ENCODE assay signal across 11 mouse cellular contexts in genomic region chr11:35977096-35977495, GRCm38 (mm10). TPM values are rescaled to one million over a fixed set of nuclear protein-coding genes. Genes with fewer than 3 reads are reported as not detected.
DNase-seq lines count a peak whose midpoint lies in the region; ATAC-seq and TF ChIP-seq lines count a peak whose summit lies in the region.
"Had no signal": no experiment of that assay in that cellular context is flagged by ENCODE, and none has a peak within 500 bp of the region (broad histone marks: within the 10 kb centered on the region; RNA-seq: fewer than 3 reads in every experiment).

No protein-coding gene starts in this region.

- H3K4me3 ChIP-seq in layer of hippocampus, adult 2 months, result peak overlapping the region; percentile 1; the same call in 1 of the 2 replicates
- H3K4me3 ChIP-seq in embryonic facial prominence, embryonic 13.5 days, result no peak overlapping the region
- peak overlapping the region; percentile 23 for H3K4me3 ChIP-seq in hindbrain, embryonic 10.5 days
- 0 out of 2 replicates have a peak overlapping the region, but pooled peaks have one; percentile 69 for H3K4me3 ChIP-seq in midbrain, embryonic 14.5 days (replicated peaks; ENCODE audit: low read depth, low read length)
- H3K4me3 ChIP-seq: embryonic facial prominence, embryonic 12.5 days had no signal

- peaks cover 53% of the 10 kb centered on the region for H3K27me3 ChIP-seq in embryonic facial prominence, embryonic 13.5 days
- H3K27me3 ChIP-seq in hindbrain, embryonic 10.5 days (ENCODE audit: insufficient read depth, poor library complexity, severe bottlenecking), result peaks cover 31% of the 10 kb centered on the region
- H3K27me3 ChIP-seq in midbrain, embryonic 14.5 days (ENCODE audit: control insufficient read depth, insufficient read depth, low read length), result no peaks in the 10 kb centered on the region

- H3K36me3 ChIP-seq in embryonic facial prominence, embryonic 13.5 days, result no peaks in the 10 kb centered on the region
- no peaks in the 10 kb centered on the region for H3K36me3 ChIP-seq in hindbrain, embryonic 10.5 days
- H3K36me3 ChIP-seq in midbrain, embryonic 14.5 days (ENCODE audit: control insufficient read depth, insufficient read depth, low read length), result no peaks in the 10 kb centered on the region
- H3K36me3 ChIP-seq: embryonic facial prominence, embryonic 12.5 days had no signal

- peak overlapping the region; percentile 89 for H3K27ac ChIP-seq in layer of hippocampus, adult 2 months
- no peak overlapping the region for H3K27ac ChIP-seq in embryonic facial prominence, embryonic 13.5 days
- peak overlapping the region; percentile 30 for H3K27ac ChIP-seq in hindbrain, embryonic 10.5 days
- H3K27ac ChIP-seq in midbrain, embryonic 14.5 days (replicated peaks; ENCODE audit: low read depth, low read length), result peak overlapping the region; percentile 45
- H3K27ac ChIP-seq: embryonic facial prominence, embryonic 12.5 days had no signal

- no peak for TF ChIP-seq CTCF in layer of hippocampus, adult 2 months (conservative IDR thresholded peaks at IDR 0.05)

- no peak for ATAC-seq in embryonic facial prominence, embryonic 13.5 days (ENCODE audit: insufficient number of reproducible peaks, insufficient read depth, low FRiP score, low TSS enrichment, low read depth)
- no peak for ATAC-seq in midbrain, embryonic 14.5 days (ENCODE audit: low FRiP score, low TSS enrichment)

- peak overlapping the region; percentile 29; the same call in 1 of the 2 replicates for H3K4me2 ChIP-seq in embryonic facial prominence, embryonic 13.5 days
- H3K4me2 ChIP-seq in midbrain, embryonic 14.5 days (ENCODE audit: low read length), result peak overlapping the region; percentile 78
- H3K4me2 ChIP-seq: embryonic facial prominence, embryonic 12.5 days had no signal

- WGBS in embryonic facial prominence, embryonic 13.5 days, result 44% methylated on average over 6 of the region's 6 CpGs
- WGBS in hindbrain, embryonic 10.5 days, result 47% methylated on average over 6 of the region's 6 CpGs
- 27% methylated on average over 6 of the region's 6 CpGs for WGBS in midbrain, embryonic 14.5 days

- no peak for DNase-seq in layer of hippocampus, adult 2 months (ENCODE audit: low spot score in 2 of 2)
- no peak for DNase-seq in layer of hippocampus, postnatal 10 days (ENCODE audit: low spot score in 2 of 2)
- DNase-seq in hindbrain, embryonic 10.5 days (ENCODE audit: low spot score), result no peak
- DNase-seq in midbrain, embryonic 14.5 days, result no peak
- DNase-seq in thymus, postnatal 0 days (ENCODE audit: low spot score), result no peak
- no peak for DNase-seq in heart, postnatal 4 days
- DNase-seq in ovary, postnatal 14 days (ENCODE audit: low spot score), result no peak
- DNase-seq: heart, adult 11 months; lung, adult 18-20 months had no signal

- no peak overlapping the region for H3K9ac ChIP-seq in embryonic facial prominence, embryonic 13.5 days
- no peak overlapping the region for H3K9ac ChIP-seq in midbrain, embryonic 14.5 days (replicated peaks; ENCODE audit: low read length)
- H3K9ac ChIP-seq: embryonic facial prominence, embryonic 12.5 days had no signal

- H3K4me1 ChIP-seq in embryonic facial prominence, embryonic 13.5 days, result peaks cover 32% of the 10 kb centered on the region
- H3K4me1 ChIP-seq in hindbrain, embryonic 10.5 days (replicated peaks), result peaks cover 88% of the 10 kb centered on the region
- peaks cover 29% of the 10 kb centered on the region for H3K4me1 ChIP-seq in midbrain, embryonic 14.5 days (ENCODE audit: control insufficient read depth, insufficient read depth, low read length)

- H3K9me3 ChIP-seq in embryonic facial prominence, embryonic 13.5 days, result no peaks in the 10 kb centered on the region
- no peaks in the 10 kb centered on the region for H3K9me3 ChIP-seq in hindbrain, embryonic 10.5 days
- no peaks in the 10 kb centered on the region for H3K9me3 ChIP-seq in midbrain, embryonic 14.5 days (ENCODE audit: control insufficient read depth, low read length)
- H3K9me3 ChIP-seq: embryonic facial prominence, embryonic 12.5 days had no signal

RNA-seq across cellular contexts. Expression of gene Wwc1, which starts 3.2 kb away (rescaled TPM):
- total RNA-seq in layer of hippocampus, adult 2 months (2021), result 100 to 1,000 TPM in 1 of 2 experiments, 10 to 100 TPM in 1; 99.6 to 107 TPM
- 100 to 1,000 TPM; 104 to 133 TPM for total RNA-seq in layer of hippocampus, postnatal 10 days (2021)
- 3.5 and 4.8 TPM in 2 replicates for polyA plus RNA-seq in embryonic facial prominence, embryonic 13.5 days (2015; fragmentation: Nextera tagmentation; extraction: Ambion mirVana)
- polyA plus RNA-seq in hindbrain, embryonic 10.5 days (2016; fragmentation: Nextera tagmentation; extraction: Ambion mirVana), result 3.9 and 4.9 TPM in 2 replicates
- polyA plus RNA-seq in midbrain, embryonic 14.5 days (2014; fragmentation: Nextera tagmentation; extraction: Ambion mirVana), result 8.8 and 10.3 TPM in 2 replicates
- polyA plus RNA-seq in thymus, postnatal 0 days (2015; fragmentation: Nextera tagmentation; extraction: Ambion mirVana), result 1.2 and 1.5 TPM in 2 replicates
- total RNA-seq in heart, postnatal 4 days (2021), result 1 to 10 TPM; 3.5 to 5.0 TPM
